Mouse (Mus musculus): Measurements from ENCODE around the gene Gbx2.

The Gbx2 gene

DNA sequence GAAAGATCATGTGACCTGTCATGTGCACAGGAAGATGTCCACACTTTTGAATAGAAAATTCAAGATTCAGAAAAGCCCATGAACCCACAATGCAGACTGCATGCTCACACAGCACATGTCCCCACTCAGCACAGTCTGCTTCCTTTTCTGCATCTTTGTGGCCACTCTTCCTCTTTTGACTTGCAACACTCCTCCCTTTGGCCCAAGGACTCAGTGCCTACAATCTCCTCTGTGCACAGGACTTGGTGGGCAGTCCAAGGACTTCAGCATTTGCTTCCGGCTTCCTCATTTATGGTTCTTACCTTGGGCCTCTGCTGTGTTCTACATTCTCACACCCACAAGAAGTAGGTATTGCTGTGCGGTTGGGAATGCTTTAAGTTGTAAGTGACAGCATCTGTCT is 28.7 kb downstream of the Gbx2 start:
- DNase-seq: no peak

DNA sequence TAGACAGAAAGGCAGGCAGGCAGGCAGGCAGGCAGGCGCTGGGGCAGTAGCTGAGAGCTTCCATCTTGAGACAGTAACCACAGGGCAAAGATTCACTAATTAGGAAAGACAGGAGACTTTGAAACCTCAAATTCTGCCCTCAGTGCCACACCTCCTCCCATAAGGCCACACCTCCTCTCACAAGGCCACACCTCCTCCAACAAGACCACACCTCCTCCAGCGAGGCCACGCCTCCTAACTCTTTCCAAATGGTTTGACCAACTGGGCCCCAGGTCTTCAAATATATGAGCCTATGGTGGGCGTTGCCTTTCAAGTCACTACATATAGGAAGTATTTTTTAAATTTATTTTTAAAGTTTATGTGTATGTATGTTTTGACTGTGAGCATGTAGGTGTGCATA is 29.6 kb downstream of the Gbx2 start:
- DNase-seq: no peak

DNA sequence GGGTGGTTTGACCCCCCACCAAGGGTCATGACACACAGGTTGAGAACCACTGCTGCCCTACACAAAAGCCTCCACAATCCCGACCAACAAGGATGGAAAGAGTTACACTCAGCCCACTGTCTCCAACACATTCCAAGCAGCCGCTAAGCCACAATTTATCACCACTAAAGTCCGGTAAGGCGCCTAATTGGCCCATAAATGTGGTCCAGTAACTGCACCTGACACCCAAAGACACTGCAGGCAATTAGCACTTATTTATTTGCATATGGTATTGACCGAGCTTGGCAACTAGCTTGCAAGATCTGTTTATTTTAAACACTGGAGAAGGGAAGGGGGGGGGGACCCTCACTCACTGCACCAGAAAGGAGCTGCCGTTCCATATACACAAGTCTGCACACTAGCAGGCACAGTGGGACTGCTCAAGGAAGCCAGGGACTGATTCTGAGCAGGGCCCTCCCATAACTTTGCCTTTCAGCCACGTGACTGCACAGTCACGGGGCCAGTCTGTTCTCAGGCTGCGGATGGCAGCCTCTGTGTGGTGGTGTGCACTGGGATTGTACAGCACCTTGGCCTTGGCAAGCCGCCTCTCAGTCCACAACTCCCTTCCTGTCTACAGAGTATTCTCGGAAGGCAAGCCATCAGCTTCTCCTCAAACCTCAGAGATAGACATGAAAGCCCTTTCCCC is 31.1 kb downstream of the Gbx2 start:
- DNase-seq: no peak

DNA sequence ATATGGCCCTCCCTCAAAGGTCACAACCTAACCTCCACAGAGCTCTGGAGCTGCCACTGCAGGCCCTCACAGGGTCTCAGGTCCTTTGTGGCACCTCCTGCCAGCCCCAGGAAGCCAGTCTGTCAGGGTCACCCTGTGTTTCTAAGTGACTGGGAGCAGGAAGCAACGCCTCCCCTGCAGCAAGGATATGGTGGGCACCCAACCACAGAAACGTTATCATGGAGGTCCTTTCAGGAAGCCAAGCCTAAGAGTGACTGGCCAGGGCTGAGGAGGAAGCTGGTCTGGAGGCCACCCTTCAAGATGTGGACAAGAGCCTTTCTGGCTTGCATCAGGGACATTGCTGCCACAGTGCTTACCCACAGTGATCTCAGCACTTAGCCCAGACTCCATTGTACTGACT is 31.9 kb downstream of the Gbx2 start:
- DNase-seq: no peak

DNA sequence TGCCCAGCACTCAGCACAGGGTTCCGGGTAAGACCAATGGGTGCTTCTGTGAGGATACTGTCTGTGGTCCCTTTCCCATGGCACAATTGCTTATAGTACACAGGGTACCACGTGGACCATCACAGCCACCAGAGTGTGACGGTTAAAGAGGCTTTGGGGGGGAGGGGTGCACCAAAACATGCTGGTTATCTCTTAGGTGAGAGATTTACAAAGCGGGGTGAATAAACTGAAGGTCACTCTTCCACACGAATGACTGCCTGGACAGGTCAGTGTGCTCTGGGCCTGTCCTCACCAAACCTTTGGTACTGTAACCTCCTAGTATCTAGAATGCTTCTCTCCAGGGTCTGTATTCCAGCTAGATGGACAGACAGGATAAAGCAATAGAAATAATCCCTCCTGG is 35.2 kb downstream of the Gbx2 start:
- DNase-seq: no peak

DNA sequence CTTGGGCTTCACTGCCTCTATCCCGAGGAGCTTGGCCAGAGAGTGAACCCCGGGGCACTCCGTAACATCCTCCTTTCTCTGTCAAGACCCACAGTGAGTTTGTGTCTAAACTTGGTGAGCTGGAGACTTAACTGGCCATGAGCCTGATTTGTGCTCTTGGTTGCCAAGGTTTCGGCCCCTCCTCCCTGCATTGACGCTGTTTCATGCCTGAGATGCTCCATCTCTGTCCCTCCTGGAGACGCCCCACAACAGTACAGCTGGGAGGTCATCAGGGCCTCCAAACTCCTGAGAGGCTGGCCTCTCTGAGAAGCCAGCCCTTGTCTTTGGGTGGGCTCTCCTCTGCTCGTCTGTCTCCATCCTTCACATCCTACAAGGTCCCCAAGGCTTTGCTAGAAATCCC is 38.7 kb downstream of the Gbx2 start:
- no peak for DNase-seq

DNA sequence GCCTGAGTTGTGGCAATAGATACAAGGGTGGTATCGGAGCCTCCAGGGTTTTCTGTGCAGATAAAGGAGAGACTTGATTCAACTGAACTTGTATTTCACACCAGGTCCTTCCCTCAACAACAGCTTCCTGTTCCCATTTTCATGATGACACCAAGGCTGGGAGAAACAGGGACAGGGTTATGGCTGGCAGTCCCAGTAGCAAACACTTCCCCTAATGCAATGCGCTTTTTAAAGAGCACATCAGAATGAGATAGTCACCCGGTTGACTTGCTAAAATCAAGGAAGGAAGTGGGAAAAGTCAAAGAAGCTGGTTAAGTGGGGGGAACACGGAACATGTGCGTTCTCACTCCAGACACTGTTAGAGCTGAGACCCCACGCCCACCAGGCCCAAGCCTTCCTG is 39.6 kb downstream of the Gbx2 start:
- DNase-seq: no peak

DNA sequence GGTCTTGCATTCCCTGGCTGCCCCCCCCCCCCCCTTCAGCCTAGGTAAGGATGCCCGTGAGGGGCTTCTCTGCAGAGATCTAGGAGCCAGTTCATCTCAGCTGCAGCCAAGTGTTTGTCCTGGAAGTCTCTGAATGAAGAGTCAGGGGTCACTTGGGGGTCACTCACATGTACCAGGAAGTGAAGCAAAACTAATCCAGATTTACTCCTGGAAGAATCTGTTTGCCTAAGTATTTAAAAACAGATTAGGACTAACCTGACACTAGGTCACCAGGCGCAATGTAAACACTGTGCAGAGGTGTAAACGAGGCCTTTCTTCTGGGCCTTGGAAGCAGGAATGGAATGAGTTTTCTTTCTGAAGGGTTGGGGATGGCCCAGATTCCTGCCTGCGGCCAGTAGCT is 45.3 kb downstream of the Gbx2 start:
- DNase-seq: no peak

DNA sequence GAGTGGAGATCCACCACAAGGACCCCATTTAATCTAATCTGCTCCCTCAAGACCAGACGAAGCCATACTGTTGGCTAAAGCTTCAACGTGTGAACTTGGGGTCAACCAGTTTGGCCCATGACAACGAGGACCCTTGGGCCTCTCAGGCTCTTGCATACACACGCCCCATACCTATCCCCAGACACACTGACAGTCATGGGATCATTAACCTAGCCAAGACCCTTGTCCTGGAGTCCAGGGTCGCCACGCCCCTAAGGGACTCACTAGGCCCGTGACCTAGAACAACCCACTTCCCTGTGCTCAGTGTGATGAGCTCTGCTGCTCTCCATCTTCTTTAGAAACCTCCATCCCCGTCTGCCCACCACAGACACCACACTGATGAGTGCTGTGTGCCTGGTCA is 46.6 kb downstream of the Gbx2 start:
- DNase-seq: no peak

DNA sequence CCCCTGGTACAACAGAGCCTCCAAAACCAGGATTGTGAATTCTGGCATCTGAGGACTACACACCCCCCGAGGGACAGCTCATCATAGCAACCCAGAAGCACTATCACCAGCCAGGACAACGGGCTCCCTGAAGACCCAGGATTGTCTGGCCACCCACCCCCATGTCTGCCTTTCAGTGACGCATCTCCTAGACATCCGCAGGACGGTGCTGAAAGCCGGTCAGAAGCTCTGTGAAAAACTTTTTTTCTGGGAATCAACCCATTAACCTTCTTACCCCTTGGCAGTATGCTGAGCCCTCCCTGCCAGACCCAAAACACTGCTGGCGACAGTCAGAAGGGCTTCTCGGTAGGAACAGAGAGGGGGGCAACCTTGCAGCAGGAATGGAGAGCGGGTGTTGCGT is 50.1 kb downstream of the Gbx2 start:
- DNase-seq: no peak

DNA sequence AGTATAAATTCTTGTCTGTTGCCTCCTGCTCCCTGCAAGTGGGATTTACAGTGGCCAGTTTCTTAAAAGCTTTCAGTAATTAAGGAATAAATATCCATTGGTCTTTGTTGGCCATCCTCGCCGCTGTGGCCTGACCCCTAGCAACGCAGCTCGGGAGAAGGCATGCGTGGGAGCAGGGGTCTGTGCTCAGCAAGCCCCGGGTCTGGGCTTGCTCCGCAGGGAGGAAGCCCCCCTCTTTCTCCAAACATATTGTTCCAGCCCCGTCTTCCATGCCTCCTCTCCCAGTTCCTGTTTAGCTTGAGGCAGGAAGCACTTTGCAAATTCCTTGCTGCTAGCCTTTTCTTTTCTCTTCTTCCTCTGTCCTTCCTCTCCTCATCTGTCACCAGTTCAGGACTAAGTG is 50.8 kb downstream of the Gbx2 start:
- no peak for DNase-seq

DNA sequence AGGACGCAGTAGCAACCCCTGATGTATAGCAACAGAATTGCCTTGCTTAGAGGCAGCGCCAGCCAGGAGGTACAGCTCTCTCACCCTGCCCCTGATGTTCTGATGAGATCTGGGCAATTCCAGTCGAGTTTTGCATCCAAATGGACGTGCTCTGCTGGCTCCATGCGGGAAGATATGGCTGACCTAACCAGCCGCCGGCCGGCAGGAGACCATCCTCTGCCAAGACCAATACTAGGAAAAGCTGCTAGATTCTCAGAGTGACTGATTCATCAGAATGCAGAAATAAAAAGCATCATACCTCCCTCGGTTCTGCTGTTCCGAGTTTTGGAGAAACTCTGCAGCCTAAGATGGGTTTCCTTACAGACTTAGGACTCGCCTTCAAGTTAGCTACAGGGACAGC is 52.5 kb downstream of the Gbx2 start:
- DNase-seq: no peak
